Mouse (Mus musculus) kidney, postnatal 0 days (tissue): Measurements from ENCODE around the gene Alkbh1. TPM values are rescaled to one million over a fixed set of nuclear protein-coding genes. Genes with fewer than 3 reads are reported as not detected.

Experiments
- ATAC-seq: fragments of 200-750 bp; cut with Nextera tagmentation; replicated peaks from 2 replicates; pipeline ENCODE4 v1.8.0; 2017; ENCODE audit warnings: low read depth, moderate number of reproducible peaks, moderate TSS enrichment, moderate library complexity; ENCODE audit not compliant: low FRiP score
- DNase-seq: peaks from one replicate; pipeline ENCODE4 v3.0.0-alpha.2; 2016; ENCODE audit warnings: low spot score
- H3K27ac ChIP-seq: fragments of 300-500 bp; sonication (generic); 2 replicates; pipeline ENCODE4 v1.5.1; 2014; ENCODE audit warnings: mild to moderate bottlenecking
- H3K27me3 ChIP-seq: fragments of 300-500 bp; sonication (generic); 2 replicates; pipeline ENCODE4 v1.6.1; 2014; ENCODE audit warnings: low read length, mixed read lengths; ENCODE audit not compliant: insufficient read depth
- H3K36me3 ChIP-seq: fragments of 300-500 bp; sonication (generic); 2 replicates; pipeline ENCODE4 v1.6.1; 2014; ENCODE audit warnings: low read length, mixed read lengths; ENCODE audit not compliant: insufficient read depth
- H3K4me1 ChIP-seq: fragments of 300-500 bp; sonication (generic); replicated peaks from 2 replicates; pipeline ENCODE4 v1.6.1; 2014; ENCODE audit warnings: antibody characterized with exemption, low read length, mixed read lengths; ENCODE audit not compliant: insufficient read depth
- H3K4me2 ChIP-seq: fragments of 300-500 bp; sonication (generic); 2 replicates; pipeline ENCODE4 v1.6.1; 2014; ENCODE audit warnings: mild to moderate bottlenecking, low read length, moderate library complexity, mixed read lengths
- H3K4me3 ChIP-seq: fragments of 300-500 bp; sonication (generic); replicated peaks from 2 replicates; pipeline ENCODE4 v1.5.1; 2014; ENCODE audit warnings: low read depth, low read length
- H3K9ac ChIP-seq: fragments of 300-500 bp; sonication (generic); 2 replicates; pipeline ENCODE4 v1.6.1; 2014; ENCODE audit warnings: low read depth, low read length
- H3K9me3 ChIP-seq: fragments of 300-500 bp; sonication (generic); replicated peaks from 2 replicates; pipeline ENCODE4 v1.6.1; 2016; ENCODE audit warnings: low read length, inconsistent platforms, mixed read lengths
- CTCF ChIP-seq: IDR thresholded peaks from 2 replicates; pipeline ENCODE4 v1.5.1; 2016; ENCODE audit warnings: antibody characterized with exemption, low read depth, mild to moderate bottlenecking, moderate library complexity
- WGBS: fragments of 180-500 bp; shearing (Covaris S2); extraction: QIAGEN DNeasy Blood & Tissue Kit; methylation state at CpG from one replicate; pipeline ENCODE4 v1.1.7; 2014; 5-methylcytosine and 5-hydroxymethylcytosine counted together
- polyA plus RNA-seq: library from polyadenylated mRNA; unstranded; fragments of >200 nt; fragmentation: Nextera tagmentation; extraction: Ambion mirVana; gene quantifications from 2 replicates; pipeline ENCODE4 v1.2.1, GENCODE M21; 2015

Alkbh1 gene
- polyA plus RNA-seq, 1 experiment from 2014 or later, result 24.1 TPM

DNA sequence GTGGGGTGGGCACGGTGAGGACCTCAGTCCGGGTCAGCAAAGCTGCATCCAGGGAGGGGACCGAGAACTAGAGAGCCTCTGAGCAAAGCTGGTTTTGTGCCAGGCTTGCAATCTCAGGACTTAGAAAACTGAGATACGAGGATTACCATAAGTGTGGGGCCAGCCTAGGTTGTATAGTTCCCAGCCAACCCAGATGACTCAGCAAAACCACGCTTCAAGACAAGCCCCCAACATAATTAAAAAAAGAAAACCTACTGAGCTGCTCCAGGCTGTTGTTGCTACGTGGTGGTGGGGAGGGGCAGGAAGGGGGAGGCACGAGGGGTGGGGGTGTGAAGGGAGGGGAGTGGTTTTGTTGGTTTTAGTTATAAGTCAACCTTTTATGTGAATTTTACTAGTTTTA lies 32.8 kb downstream of the Alkbh1 start:
- H3K4me1 ChIP-seq, result 0 out of 2 replicates have a peak, but pooled peaks cover 5% of the 10 kb centered on the region
- no peaks in the 10 kb centered on the region for H3K9me3 ChIP-seq
- no peak overlapping the region for H3K4me2 ChIP-seq
- 44% methylated on average over 7 of the region's 7 CpGs for WGBS
- no peaks in the 10 kb centered on the region for H3K27me3 ChIP-seq
- no peak overlapping the region for H3K27ac ChIP-seq
- DNase-seq (no peak), ATAC-seq (no peak; the same call in 1 of the 2 replicates)
- H3K9ac ChIP-seq, result no peak overlapping the region
- H3K36me3 ChIP-seq, result no peaks in the 10 kb centered on the region
- no peak for TF ChIP-seq CTCF
- no peak overlapping the region for H3K4me3 ChIP-seq

- Histone ChIP-seq H3K4me2 (no peak overlapping the region), H3K36me3 (no peaks in the 10 kb centered on the region), H3K27ac (no peak overlapping the region), H3K9me3 (no peaks in the 10 kb centered on the region), H3K27me3 (no peaks in the 10 kb centered on the region), H3K4me1 (0 out of 2 replicates have a peak, but pooled peaks cover 5% of the 10 kb centered on the region), H3K4me3 (no peak overlapping the region), H3K9ac (no peak overlapping the region)
- WGBS, result 88% methylated on average over 4 of the region's 4 CpGs
- no peak for TF ChIP-seq CTCF
- DNase-seq (no peak), ATAC-seq (no peak)
Observed at GRCm38 (mm10) chr12:87409123-87409522, 34.7 kb downstream of the Alkbh1 start.

DNA sequence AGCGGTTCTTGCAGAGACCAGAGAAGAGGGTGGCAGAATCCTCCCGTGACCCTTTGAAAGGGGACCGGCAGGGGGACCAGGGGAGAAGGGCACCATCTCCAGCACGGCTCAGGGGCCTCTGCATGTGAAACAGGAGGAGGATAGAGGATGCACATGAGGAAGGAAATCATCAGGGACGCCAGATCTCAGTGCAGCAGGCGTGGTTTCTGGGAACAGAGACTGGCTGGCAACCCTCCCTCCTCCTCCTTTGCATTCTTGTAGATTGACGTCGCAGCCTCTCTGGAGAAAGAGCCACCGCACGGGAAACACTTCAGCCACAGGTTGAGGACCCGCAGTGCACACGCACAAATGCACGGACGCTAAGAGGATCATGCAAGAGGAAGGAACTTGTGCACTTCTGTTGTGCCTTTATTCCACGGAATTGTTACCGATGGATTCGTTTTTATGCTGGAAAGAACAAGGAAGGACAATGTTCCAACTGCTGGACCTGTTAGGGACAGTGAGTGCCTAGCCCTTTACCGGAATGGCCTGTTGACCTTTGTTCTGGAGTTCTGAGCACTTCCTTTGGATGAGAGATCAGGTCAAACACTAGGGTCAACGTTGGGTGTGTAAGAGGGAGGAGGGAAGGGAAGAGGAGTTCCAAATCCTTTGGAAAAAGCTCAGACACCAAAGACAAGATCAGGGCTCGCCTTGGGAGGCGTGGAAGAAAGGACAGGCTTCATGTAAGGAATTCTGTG lies 35.8 kb downstream of the Alkbh1 start:
- TF ChIP-seq CTCF, result no peak
- no peaks in the 10 kb centered on the region for H3K27me3 ChIP-seq
- peak; percentile 58; the same call in 1 of the 2 replicates for ATAC-seq
- WGBS, result 28% methylated on average over 21 of the region's 21 CpGs
- no peak overlapping the region for H3K4me3 ChIP-seq
- H3K9ac ChIP-seq, result no peak overlapping the region
- DNase-seq, result peak; percentile 75
- peak overlapping the region; percentile 55; the same call in 1 of the 2 replicates for H3K27ac ChIP-seq
- no peaks in the 10 kb centered on the region for H3K36me3 ChIP-seq
- peak overlapping the region; percentile 39 for H3K4me2 ChIP-seq
- H3K9me3 ChIP-seq, result no peaks in the 10 kb centered on the region
- 0 out of 2 replicates have a peak, but pooled peaks cover 5% of the 10 kb centered on the region for H3K4me1 ChIP-seq

DNA sequence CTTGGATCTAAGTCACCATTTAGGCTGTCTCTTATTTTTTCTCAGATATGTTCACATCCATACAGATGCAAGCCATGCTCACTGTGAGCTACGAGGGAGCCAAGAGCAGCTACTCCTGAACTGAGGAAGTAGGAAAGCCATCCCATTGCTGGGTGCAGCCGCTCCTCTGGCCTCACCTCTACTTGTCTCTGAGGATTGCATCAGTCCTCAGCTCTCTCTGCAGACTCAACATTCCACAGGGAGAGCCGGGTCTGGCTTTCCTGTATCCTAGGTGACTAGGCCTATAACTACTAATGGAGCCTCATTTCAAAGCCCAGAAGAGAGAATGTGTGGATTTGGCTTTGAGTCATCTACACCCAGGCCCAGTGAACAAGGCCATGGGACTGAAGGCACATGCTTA lies 38.1 kb downstream of the Alkbh1 start:
- ATAC-seq (no peak), DNase-seq (no peak)
- WGBS, result 76% methylated on average over 3 of the region's 3 CpGs

GRCm38 (mm10) chr12:87405165-87405564 lies 38.7 kb downstream of the Alkbh1 start:
- H3K27me3 ChIP-seq, result no peaks in the 10 kb centered on the region
- TF ChIP-seq CTCF, result no peak
- H3K9me3 ChIP-seq, result no peaks in the 10 kb centered on the region
- H3K4me3 ChIP-seq, result no peak overlapping the region
- DNase-seq (no peak), ATAC-seq (no peak)
- no peaks in the 10 kb centered on the region for H3K36me3 ChIP-seq
- H3K4me2 ChIP-seq, result no peak overlapping the region
- 0 out of 2 replicates have a peak, but pooled peaks cover 5% of the 10 kb centered on the region for H3K4me1 ChIP-seq
- no peak overlapping the region for H3K27ac ChIP-seq
- WGBS, result 83% methylated on average over 4 of the region's 4 CpGs
- no peak overlapping the region for H3K9ac ChIP-seq

More for the DNA sequence above, 38.1 kb downstream of the Alkbh1 start:
- H3K9me3 ChIP-seq, result no peaks in the 10 kb centered on the region
- 0 out of 2 replicates have a peak, but pooled peaks cover 5% of the 10 kb centered on the region for H3K4me1 ChIP-seq
- no peak overlapping the region for H3K9ac ChIP-seq
- H3K4me3 ChIP-seq, result no peak overlapping the region
- no peak overlapping the region for H3K27ac ChIP-seq
- H3K27me3 ChIP-seq, result no peaks in the 10 kb centered on the region
- no peak overlapping the region for H3K4me2 ChIP-seq
- TF ChIP-seq CTCF, result no peak
- no peaks in the 10 kb centered on the region for H3K36me3 ChIP-seq

DNA sequence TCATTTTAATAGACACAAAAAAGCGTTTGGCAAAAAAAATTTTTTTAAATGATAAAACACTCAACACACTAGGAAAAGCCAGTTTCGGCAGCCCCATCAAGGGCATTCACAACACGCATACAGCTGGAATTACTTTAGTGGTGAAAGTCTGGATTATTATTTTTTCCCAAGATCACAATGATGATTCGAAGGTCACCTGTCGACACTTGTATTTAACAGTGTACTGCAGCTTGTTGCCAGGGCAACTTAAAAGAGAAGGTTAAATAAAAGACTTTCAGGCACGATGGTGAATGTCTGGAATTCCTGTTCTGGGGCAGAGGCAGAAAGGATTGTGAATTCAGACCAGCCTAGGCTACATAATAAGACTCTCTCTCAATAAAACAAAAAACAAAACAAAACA lies 41.9 kb downstream of the Alkbh1 start:
- H3K27me3 ChIP-seq, result no peaks in the 10 kb centered on the region
- no peak overlapping the region for H3K27ac ChIP-seq
- H3K9ac ChIP-seq, result no peak overlapping the region
- H3K36me3 ChIP-seq, result no peaks in the 10 kb centered on the region
- no peak for ATAC-seq
- H3K9me3 ChIP-seq, result no peaks in the 10 kb centered on the region
- no peak for TF ChIP-seq CTCF
- H3K4me3 ChIP-seq, result no peak overlapping the region
- no peaks in the 10 kb centered on the region for H3K4me1 ChIP-seq
- no peak for DNase-seq
- 71% methylated on average over 6 of the region's 6 CpGs for WGBS
- no peak overlapping the region for H3K4me2 ChIP-seq
